Mouse (Mus musculus) yolk sac, embryonic 10.5 days (tissue): ENCODE data around the gene Lars2.
A peak's percentile ranks its signal among the peaks of the same experiment; 100 is the strongest.

Source experiments
- DNase-seq: peaks from one replicate; pipeline ENCODE4 v3.0.0-alpha.2; 2017; ENCODE audit warnings: low spot score

Gene Lars2

GRCm38 (mm10) chr9:123478586-123479195 lies 112.0 kb downstream of the Lars2 start, which contains the start of gene Limd1:
TSS of gene Limd1 (plus strand) at chr9:123478706.
- peak; percentile 76 for DNase-seq

GRCm38 (mm10) chr9:123479196-123479669 lies 112.5 kb downstream of the Lars2 start:
- DNase-seq = no peak

GRCm38 (mm10) chr9:123479876-123480252 lies 113.1 kb downstream of the Lars2 start:
- DNase-seq = no peak

GRCm38 (mm10) chr9:123480253-123480921 lies 113.7 kb downstream of the Lars2 start:
- no peak for DNase-seq

GRCm38 (mm10) chr9:123481136-123481535 lies 114.4 kb downstream of the Lars2 start:
- no peak for DNase-seq

GRCm38 (mm10) chr9:123483598-123483997 lies 116.9 kb downstream of the Lars2 start:
- no peak for DNase-seq

GRCm38 (mm10) chr9:123484830-123485229 lies 118.1 kb downstream of the Lars2 start:
- no peak for DNase-seq

- DNase-seq = no peak
Measured at GRCm38 (mm10) chr9:123485561-123485960, 118.8 kb downstream of the Lars2 start.

- DNase-seq = peak; percentile 42
Measured at GRCm38 (mm10) chr9:123486635-123487034, 119.9 kb downstream of the Lars2 start.

- DNase-seq = no peak
Measured at GRCm38 (mm10) chr9:123489073-123489472, 122.3 kb downstream of the Lars2 start.

- DNase-seq = no peak
Measured at GRCm38 (mm10) chr9:123489727-123490343, 123.1 kb downstream of the Lars2 start.

- DNase-seq = no peak
Measured at GRCm38 (mm10) chr9:123490930-123491329, 124.2 kb downstream of the Lars2 start.

GRCm38 (mm10) chr9:123491917-123492585 lies 125.3 kb downstream of the Lars2 start:
- DNase-seq = no peak

GRCm38 (mm10) chr9:123496665-123497064 lies 129.9 kb downstream of the Lars2 start:
- peak; percentile 81 for DNase-seq

GRCm38 (mm10) chr9:123497906-123498305 lies 131.2 kb downstream of the Lars2 start:
- no peak for DNase-seq

- DNase-seq = no peak
Measured at GRCm38 (mm10) chr9:123500480-123500879, 133.8 kb downstream of the Lars2 start.

- DNase-seq = no peak
Measured at GRCm38 (mm10) chr9:123503171-123503834, 136.6 kb downstream of the Lars2 start.

GRCm38 (mm10) chr9:123504325-123504724 lies 137.6 kb downstream of the Lars2 start:
- peak; percentile 58 for DNase-seq

- DNase-seq = no peak
Measured at GRCm38 (mm10) chr9:123505598-123505997, 138.9 kb downstream of the Lars2 start.

- DNase-seq = no peak
Measured at GRCm38 (mm10) chr9:123506270-123507146, 139.8 kb downstream of the Lars2 start.

- DNase-seq = no peak
Measured at GRCm38 (mm10) chr9:123507380-123507779, 140.7 kb downstream of the Lars2 start.
